In the genomic region with DNA sequence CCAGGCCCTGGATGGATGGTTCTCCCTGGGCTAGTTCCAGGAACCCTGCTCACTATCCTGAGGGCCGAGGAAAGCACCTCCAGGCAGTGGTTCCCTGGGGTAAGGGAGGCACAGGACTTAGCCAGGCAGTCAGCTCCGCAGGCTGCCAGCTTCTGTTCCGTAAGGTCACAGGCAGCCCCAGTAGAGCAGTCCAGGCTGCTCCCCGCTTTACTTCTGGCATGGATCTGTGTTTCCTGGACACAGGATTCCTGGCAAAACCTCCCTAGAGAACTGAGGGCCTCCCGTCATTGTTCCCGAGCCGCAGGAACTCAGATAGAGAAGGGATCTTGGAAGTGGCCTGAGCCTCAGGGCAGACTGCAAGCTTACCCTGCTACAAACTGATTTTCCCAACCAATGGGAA, we compare ENCODE assay signal across 7 mouse cellular contexts.
A peak's percentile ranks its signal among the peaks of the same experiment; 100 is the strongest.
DNase-seq lines count a peak whose midpoint lies in the region; ATAC-seq and TF ChIP-seq lines count a peak whose summit lies in the region.

No protein-coding gene starts in this region.

- no peak overlapping the region for H3K9ac ChIP-seq in limb, embryonic 15.5 days

- H3K36me3 ChIP-seq in limb, embryonic 15.5 days, result no peaks in the 10 kb centered on the region

- peak; percentile 90 for ATAC-seq in Patski
- no peak for ATAC-seq in limb, embryonic 15.5 days (ENCODE audit: insufficient number of reproducible peaks, low FRiP score, low TSS enrichment, low read depth)

- no peaks in the 10 kb centered on the region for H3K9me3 ChIP-seq in limb, embryonic 15.5 days

- DNase-seq in 3T3-L1 (ENCODE audit: low read depth, low spot score) (peak; percentile 76), Patski (ENCODE audit: low read depth, low spot score) (peak; percentile 94)
- peak; percentile 57 to 62 for DNase-seq in heart, postnatal 14 days
- DNase-seq in cerebellum, adult 18-20 months, result no peak
- DNase-seq in embryo, embryonic 11 days, result no peak
- DNase-seq in left cerebral cortex, postnatal 4 days, result no peak

- in situ Hi-C loops in Patski (cut with MboI; ENCODE audit: low pct_unique_long_range_greater_than_20kb), result loop anchor here (5.0 kb wide), 1 partner anchor 91 kb away; no protein-coding TSS in a partner anchor

- H3K4me2 ChIP-seq in limb, embryonic 15.5 days, result no peak overlapping the region

- intact Hi-C loops in heart, postnatal 14 days (cut with DNase I), result no loop called here
- intact Hi-C loops in left cerebral cortex, postnatal 4 days (cut with DNase I), result no loop called here

- H3K4me1 ChIP-seq in limb, embryonic 15.5 days, result peaks cover 17% of the 10 kb centered on the region

- H3K27ac ChIP-seq in limb, embryonic 15.5 days, result peak overlapping the region; percentile 47; the same call in 1 of the 2 replicates

- H3K27me3 ChIP-seq in Patski, result no peaks in the 10 kb centered on the region
- no peaks in the 10 kb centered on the region for H3K27me3 ChIP-seq in limb, embryonic 15.5 days

- CTCF ChIA-PET in Patski (lab: Charles Lee), result interaction anchor here (0.9 to 1.6 kb wide), 2 partner anchors 36 to 93 kb away, joined by 3 to 7 read pairs; no protein-coding TSS in a partner anchor

- WGBS in limb, embryonic 15.5 days, result 46% methylated on average over 7 of the region's 7 CpGs

- no peak for TF ChIP-seq CTCF in Patski (IDR thresholded peaks at IDR 0.05)

- POLR2A ChIA-PET in Patski (lab: Charles Lee), result no interaction called here

- no peak overlapping the region for H3K4me3 ChIP-seq in limb, embryonic 15.5 days

Comparison
In these comparisons a context has a peak if more than half of its experiments do, and no peak if none do; other contexts are left out.
1. DNase-seq: peak in 3T3-L1 (single experiment), Patski (single experiment) and heart, postnatal 14 days (2 of 2); none in cerebellum, adult 18-20 months (0 of 2), embryo, embryonic 11 days (single experiment) and left cerebral cortex, postnatal 4 days (single experiment).